Mouse (Mus musculus) MEL (cell line): ENCODE measurements around the gene Parva.

ENCODE experiments used
- E2F4 ChIP-seq: IDR thresholded peaks from 2 replicates; pipeline ENCODE4 v1.6.1; 2011; ENCODE audit warnings: low read depth, low read length, improper control_type of control experiment, borderline replicate concordance
- KAT2A ChIP-seq: conservative IDR thresholded peaks from 2 replicates; pipeline ENCODE4 v1.6.1; 2012; ENCODE audit warnings: low read depth, low read length, improper control_type of control experiment, inconsistent platforms
- POLR2A ChIP-seq, 2 experiments: IDR thresholded peaks; 2 replicates each; pipeline ENCODE4 v1.6.1; 2011 to 2012; ENCODE audit warnings: low read length in 2 of 2, mild to moderate bottlenecking in 2 of 2, control low read depth in 1 of 2, improper control_type of control experiment in 1 of 2, low read depth in 1 of 2, moderate library complexity in 1 of 2; ENCODE audit not compliant: control insufficient read depth in 1 of 2, insufficient read depth in 1 of 2, poor library complexity in 1 of 2
- POLR2AphosphoS2 ChIP-seq: IDR thresholded peaks from 2 replicates; pipeline ENCODE4 v1.6.1; 2011; ENCODE audit warnings: low read length, improper control_type of control experiment
- RAD21 ChIP-seq: IDR thresholded peaks from 2 replicates; pipeline ENCODE4 v1.6.1; 2011; ENCODE audit warnings: mild to moderate bottlenecking, low read depth, low read length, improper control_type of control experiment
- ZC3H11A ChIP-seq: IDR thresholded peaks from 2 replicates; pipeline ENCODE4 v1.6.1; 2012; ENCODE audit warnings: low read depth, mild to moderate bottlenecking, inconsistent platforms, low read length, improper control_type of control experiment

DNA sequence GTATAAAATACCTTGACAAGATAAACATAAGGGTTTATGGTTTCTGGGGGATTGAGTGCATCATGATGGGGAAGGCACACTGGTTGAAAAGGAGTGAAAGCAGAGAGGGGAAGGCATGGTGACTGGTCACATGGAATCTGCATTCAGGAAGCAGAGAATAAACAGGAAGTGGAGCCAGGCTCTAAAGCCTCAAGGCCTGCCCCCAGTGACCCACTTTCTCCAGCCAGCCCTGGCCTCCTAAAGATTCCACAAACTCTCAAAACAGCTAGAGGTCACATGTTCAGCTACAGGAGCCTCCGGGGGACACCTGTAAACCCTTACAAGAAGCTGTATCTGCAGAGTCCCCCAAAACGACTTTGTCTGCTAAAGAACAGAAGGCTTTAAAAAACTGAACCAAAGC is 22.2 kb upstream of the Parva start:
- TF ChIP-seq POLR2A (IDR thresholded peaks at IDR 0.05; ENCODE audit: control insufficient read depth in 1 of 2, insufficient read depth in 1 of 2, low read depth in 1 of 2, low read length in 2 of 2, poor library complexity in 1 of 2) (no peak), E2F4 (no peak), POLR2AphosphoS2 (no peak), RAD21 (no peak), ZC3H11A (no peak), KAT2A (no peak)
